Mouse (Mus musculus) spleen, postnatal 10 days (tissue): ENCODE measurements at regions not wholly inside any gene's neighbourhood (a gene's known extent, or its start where the extent isn't known, plus 50 kb on each side); places are given as distances from the start of the nearest gene placed in this dataset.

Experiments used
- DNase-seq, 2 experiments: peaks; one replicate each; pipeline ENCODE4 v3.0.0; 2021 to 2022; ENCODE audit warnings: low spot score in 2 of 2

- no peak for DNase-seq
Measured at GRCm38 (mm10) chr8:80262911-80263310, 205.1 kb upstream of the Hhip start.

- DNase-seq: no peak
Measured at GRCm38 (mm10) chr8:80253541-80253940, 195.7 kb upstream of the Hhip start.

- no peak for DNase-seq
Measured at GRCm38 (mm10) chr8:80251595-80251994, 193.8 kb upstream of the Hhip start.

DNA sequence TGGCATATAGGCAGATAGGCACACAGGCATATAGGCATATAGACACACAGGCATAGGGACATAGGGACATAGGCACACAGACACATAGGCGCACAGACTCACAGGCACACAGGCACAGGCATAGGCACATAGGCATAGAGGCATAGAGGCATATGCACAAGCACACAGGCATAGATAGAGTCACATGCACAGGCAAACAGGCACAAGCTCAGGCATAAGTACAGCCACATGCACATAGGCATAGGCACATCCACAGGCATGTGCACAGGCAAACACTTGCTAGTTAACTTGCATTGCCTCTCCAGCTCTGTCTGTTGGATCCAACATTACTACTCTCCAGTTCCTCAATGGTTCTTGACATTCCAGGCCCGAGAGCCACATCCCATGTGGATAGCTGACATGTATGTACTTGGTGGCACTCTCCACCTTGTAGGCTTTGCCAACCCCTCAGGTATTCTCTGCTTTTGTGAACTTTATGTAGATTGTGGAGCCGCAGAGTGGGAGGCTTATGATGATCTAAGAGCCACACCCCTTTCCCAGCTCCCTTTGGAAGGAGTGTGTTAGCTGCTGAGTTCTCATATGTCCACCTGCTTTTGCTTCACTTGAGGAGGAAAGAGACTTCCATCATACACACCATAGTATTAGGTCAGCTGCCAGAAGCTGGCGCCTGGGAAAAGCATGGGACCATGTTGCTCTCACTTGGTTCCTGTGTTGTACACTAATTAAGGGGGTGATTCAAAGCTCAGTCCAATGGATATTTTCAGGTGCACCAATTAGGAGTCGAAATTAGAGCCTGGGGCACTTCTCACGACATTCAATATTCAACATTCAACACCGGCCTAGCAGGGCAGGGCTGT is 192.7 kb upstream of the Hhip start:
- DNase-seq: no peak

DNA sequence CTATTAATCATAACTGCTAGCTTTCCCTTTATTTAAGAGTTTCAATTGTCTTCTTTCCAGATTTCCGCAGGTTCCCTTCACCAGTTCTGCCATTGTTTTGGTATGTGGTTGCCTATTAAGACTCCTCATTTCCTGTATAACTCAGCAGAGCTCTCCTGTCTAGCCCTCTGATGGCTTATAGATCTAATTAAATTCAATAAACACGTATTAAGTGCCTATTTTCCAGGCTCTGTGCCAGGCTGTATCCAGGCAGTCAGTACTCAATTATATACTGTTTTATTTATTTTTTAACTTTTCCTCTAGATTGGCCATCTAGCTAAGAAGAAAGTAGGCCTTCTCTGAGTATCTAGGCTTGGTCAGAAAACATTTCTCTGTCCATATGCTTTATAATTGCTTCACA is 192.0 kb upstream of the Hhip start:
- DNase-seq: no peak

DNA sequence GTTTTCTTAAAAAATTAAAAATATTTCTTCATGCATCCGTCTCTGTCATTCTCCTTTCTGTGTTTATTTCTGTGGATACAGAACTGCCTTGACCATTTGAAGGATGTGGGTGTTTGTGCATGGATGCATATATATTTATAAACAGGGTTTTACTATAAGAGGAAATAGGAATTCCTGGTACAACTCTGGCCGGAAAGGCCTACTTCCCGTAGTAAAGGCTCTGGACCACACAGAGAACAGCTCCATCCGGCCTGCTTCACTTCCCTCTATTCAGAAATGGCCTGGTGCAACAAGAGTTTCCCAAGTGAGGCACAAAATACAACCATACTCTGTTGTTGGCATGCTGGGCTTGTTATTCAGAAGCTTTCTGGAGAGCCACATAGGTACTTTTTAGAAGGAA is 182.1 kb upstream of the Hhip start:
- DNase-seq: no peak

- no peak for DNase-seq
Measured at GRCm38 (mm10) chr8:80210361-80210760, 152.6 kb upstream of the Hhip start.

- DNase-seq: no peak
Measured at GRCm38 (mm10) chr8:80204678-80205654, 147.2 kb upstream of the Hhip start.

- DNase-seq: no peak
Measured at GRCm38 (mm10) chr8:80203769-80204677, 146.2 kb upstream of the Hhip start.

DNA sequence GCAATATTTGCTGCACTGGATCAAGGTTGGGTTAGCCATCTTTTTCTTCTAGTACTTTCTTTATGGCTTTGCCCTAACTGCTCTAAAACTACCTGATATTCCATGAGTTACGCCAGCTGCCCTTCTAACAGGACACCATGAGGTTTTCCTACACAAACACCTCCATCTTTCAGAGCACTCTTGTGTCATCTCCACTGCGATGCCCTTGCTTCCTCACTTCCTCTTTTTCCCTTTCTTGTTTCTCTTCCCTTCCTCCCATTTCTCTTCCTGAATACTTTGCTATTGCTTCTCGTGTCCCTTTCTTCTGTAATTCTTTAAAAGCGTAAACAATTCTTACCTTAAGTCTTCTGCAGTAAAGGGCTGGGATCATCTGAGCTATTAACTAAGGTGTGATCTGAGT is 139.9 kb upstream of the Hhip start:
- no peak for DNase-seq

DNA sequence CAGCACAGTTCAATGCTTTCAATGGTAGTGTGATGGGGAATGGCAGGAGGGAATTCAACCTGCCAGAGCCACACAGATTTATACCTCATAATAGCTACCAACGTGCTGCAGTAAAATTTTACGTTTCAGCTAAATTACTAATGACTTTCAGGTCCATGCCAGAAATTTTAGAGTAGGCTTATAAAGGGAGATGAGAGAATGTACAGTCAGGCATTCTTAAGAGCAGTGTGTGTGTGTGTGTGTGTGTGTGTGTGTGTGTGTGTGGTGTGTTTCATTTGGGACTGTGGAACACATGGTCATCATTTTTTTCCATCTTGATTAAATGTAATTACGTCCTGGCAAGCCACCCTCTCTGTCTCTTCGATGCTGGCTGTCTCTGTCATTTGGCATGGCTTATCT is 132.7 kb upstream of the Hhip start:
- no peak for DNase-seq

- DNase-seq: no peak
Measured at GRCm38 (mm10) chr8:80189797-80190509, 132.1 kb upstream of the Hhip start.

DNA sequence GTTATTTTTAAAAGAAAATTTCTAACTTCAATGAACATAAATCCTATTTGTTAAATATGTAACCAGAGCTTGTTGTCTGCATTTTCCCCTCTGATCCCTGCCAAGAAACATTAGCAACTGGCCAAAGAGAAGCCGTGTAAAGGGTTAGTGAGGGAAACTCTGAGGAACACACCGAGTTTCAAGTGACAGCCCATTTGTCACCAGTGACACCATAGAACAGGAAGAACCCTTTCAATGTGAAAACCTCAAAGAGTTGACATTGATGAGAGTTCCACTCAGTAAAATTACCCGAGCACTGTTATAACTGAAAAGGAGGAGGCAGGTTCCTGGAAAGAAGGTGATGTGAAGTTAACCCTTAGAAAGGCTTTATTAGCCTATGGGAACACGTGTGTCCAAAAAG is 127.5 kb upstream of the Hhip start:
- no peak for DNase-seq

- no peak for DNase-seq
Measured at GRCm38 (mm10) chr8:80168688-80169087, 110.9 kb upstream of the Hhip start.

DNA sequence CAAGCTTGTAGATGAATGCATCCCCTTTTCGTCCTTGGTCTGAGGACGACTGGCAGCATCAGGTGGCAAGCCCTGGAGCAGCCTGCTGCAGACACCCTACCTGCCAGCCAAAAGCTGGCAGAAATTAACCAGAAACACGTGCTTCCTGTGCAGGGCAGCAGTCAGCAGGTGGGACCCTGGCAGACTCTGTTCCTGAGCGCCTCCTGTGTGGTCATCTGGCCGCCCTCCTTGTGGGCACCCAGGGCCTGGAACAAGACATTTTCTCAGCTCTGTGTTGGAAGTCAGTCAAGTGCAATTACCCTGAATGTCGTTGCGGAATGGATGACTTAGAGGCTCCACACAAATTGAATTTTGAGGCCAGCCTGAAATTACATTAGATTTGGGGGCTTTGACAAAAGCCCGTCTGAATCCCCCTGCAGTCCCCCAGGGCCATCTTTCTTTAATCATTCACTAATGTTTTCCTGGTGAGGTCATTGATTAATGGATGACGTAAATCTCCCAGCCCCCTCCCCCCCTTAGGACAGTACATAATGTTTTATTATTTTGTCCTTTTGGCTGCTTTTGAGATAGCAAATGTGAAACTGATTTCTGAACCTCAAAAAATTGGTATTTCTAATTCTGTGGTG is 91.8 kb upstream of the Hhip start:
- DNase-seq: no peak

GRCm38 (mm10) chr8:80147929-80148328 is 90.1 kb upstream of the Hhip start:
- DNase-seq: no peak

- no peak for DNase-seq
Measured at GRCm38 (mm10) chr8:80138481-80138880, 80.7 kb upstream of the Hhip start.

DNA sequence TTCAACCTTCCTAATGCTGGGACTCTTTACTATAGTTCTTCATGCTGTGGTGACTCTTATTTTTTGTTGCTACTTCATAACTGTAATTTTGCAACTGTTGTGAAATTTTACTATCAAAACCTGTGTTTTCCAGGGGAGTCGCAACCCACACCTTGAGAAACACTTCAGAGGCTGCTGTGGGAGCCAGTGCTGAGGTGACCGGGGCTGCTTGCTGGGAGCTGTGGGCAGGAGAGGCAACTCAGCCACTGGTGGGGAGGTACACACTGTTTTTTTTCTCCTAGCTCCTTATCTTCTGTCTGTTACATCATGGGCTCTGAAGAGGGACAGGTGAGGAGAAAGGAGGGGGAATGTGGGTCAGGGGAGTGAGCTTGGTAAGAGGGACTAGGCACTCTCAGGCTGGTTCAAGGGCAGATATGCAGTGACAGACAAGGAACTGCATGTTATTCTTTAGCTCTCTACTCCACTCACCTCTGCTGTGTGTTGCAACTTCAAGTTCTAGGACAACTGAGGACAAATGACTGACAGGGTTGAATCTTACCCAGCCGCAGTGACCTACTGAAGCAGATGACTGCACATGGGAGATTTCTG is 62.7 kb upstream of the Hhip start:
- DNase-seq: no peak

DNA sequence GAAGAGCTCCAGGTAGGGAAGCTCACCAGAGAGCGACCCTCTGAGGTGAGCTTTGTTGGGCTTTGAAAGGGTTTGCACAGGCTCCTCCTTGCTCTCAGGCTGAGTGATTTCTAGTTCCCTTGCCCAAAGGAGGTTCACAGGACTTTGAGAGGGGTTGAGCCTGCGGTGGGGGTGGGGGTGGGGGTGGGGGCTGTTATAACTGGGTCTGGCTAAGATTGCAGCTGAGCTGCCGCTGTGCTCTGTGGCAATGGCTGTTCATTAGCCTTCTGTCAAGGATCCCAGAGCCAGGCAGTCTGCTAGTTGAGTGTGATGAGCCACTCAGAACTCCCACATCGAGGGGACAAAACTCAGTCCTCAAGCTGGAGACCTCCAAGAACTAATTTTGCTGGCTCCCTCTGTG is 59.5 kb upstream of the Hhip start:
- DNase-seq: no peak
